Mouse (Mus musculus): Measurements from ENCODE around the gene H2afy. TPM values are rescaled to one million over a fixed set of nuclear protein-coding genes. Genes with fewer than 3 reads are reported as not detected.

H2afy gene
- polyA plus RNA-seq, 1 experiment: 331 TPM

GRCm38 (mm10) chr13:56066904-56067303, 69.3 kb downstream of the H2afy start:
- no peak for TF ChIP-seq FLI1 (IDR thresholded peaks at IDR 0.05; ENCODE audit: low read length)

GRCm38 (mm10) chr13:56066152-56066551, 70.0 kb downstream of the H2afy start:
- Histone ChIP-seq H3K4me3 (replicated peaks) (no peak overlapping the region), H3K4me1 (peaks cover 8% of the 10 kb centered on the region), H3K36me3 (replicated peaks; ENCODE audit: low read length) (peaks cover 18% of the 10 kb centered on the region), H3K9me3 (no peaks in the 10 kb centered on the region), H3K27me3 (replicated peaks) (peaks cover 26% of the 10 kb centered on the region)
- TF ChIP-seq GATA1 (IDR thresholded peaks at IDR 0.05; ENCODE audit: borderline replicate concordance, low read length) (no peak), FLI1 (IDR thresholded peaks at IDR 0.05; ENCODE audit: low read length) (no peak)

More at GRCm38 (mm10) chr13:56066904-56067303, 69.3 kb downstream of the H2afy start:
- Histone ChIP-seq H3K4me3 (replicated peaks) (no peak overlapping the region), H3K9me3 (no peaks in the 10 kb centered on the region), H3K4me1 (peaks cover 8% of the 10 kb centered on the region), H3K27me3 (replicated peaks) (peaks cover 25% of the 10 kb centered on the region), H3K36me3 (replicated peaks; ENCODE audit: low read length) (peaks cover 26% of the 10 kb centered on the region)

DNA sequence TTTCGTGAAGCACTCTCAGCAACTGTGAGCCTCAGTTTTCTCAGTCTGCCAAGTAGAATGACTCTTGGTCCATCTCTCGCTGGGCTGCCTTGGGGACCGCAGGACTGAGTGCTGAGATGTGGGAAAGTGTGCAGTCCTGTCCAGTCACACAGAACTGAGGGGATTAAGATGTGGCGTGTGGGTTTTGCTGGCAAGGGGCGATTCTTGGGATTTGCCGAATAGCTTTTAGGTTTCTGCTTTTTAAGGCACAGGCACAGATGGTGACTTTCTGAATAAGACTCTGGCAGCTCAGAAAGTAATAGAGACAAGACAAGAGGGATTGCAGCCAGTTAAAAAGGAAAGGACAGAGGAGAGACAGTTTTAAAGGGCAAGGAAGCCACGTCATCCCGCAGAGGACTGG, 78.4 kb downstream of the H2afy start:
- TF ChIP-seq GATA1 (IDR thresholded peaks at IDR 0.05; ENCODE audit: borderline replicate concordance, low read length): no peak
- no peak for TF ChIP-seq FLI1 (IDR thresholded peaks at IDR 0.05; ENCODE audit: low read length)
- Histone ChIP-seq H3K27me3 (replicated peaks) (peaks cover 37% of the 10 kb centered on the region), H3K36me3 (replicated peaks; ENCODE audit: low read length) (no peaks in the 10 kb centered on the region), H3K4me1 (peaks cover 7% of the 10 kb centered on the region; the same call in 1 of the 2 replicates), H3K4me3 (replicated peaks) (no peak overlapping the region), H3K9me3 (no peaks in the 10 kb centered on the region)

DNA sequence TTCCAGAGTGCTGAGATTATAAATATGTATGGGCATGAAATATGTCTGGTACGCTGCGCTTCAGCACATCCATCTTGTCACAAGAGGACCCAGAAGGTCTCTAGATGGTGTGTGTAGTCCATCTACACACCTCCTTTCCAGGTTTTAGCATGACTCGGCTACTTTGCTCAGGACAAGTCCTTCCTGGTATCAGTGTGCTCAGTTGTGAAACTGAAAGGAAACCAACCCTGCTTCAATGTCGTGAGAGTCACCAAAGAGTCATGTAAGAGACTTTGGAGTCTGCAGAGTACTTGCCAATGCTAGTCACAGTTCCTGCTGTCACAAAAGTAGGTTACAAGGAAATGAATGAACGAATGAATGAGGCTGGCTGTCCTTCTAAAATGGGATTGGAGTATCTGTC, 80.4 kb downstream of the H2afy start:
- TF ChIP-seq GATA1 (IDR thresholded peaks at IDR 0.05; ENCODE audit: borderline replicate concordance, low read length) (no peak), FLI1 (IDR thresholded peaks at IDR 0.05; ENCODE audit: low read length) (no peak)
- Histone ChIP-seq H3K27me3 (replicated peaks) (peaks cover 36% of the 10 kb centered on the region), H3K36me3 (replicated peaks; ENCODE audit: low read length) (no peaks in the 10 kb centered on the region), H3K4me1 (peaks cover 7% of the 10 kb centered on the region; the same call in 1 of the 2 replicates), H3K9me3 (no peaks in the 10 kb centered on the region), H3K4me3 (replicated peaks) (peak overlapping the region; percentile 2)

DNA sequence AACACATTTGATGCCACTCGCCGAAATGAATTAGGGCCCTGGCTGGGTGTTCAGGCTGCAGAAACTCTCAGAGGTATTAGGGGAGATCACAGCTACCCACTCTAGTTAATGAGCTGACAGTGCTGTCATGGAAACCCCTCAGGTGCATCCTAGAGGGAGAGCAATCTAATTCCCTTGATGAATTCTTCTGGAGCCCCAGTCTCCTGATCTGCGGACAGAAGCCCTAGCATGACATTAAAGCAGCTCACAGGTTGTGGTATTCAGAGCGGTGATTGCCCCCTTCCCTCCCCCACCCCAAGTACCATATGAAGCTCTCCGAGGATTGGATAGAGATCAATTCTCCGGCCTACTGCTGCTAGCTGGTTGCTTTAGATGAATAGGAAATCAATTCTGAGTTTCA, 82.1 kb downstream of the H2afy start:
- Histone ChIP-seq H3K4me3 (replicated peaks) (no peak overlapping the region), H3K9me3 (no peaks in the 10 kb centered on the region), H3K27me3 (replicated peaks) (peaks cover 41% of the 10 kb centered on the region), H3K36me3 (replicated peaks; ENCODE audit: low read length) (no peaks in the 10 kb centered on the region), H3K4me1 (peaks cover 7% of the 10 kb centered on the region; the same call in 1 of the 2 replicates)
- TF ChIP-seq GATA1 (IDR thresholded peaks at IDR 0.05; ENCODE audit: borderline replicate concordance, low read length) (no peak), FLI1 (IDR thresholded peaks at IDR 0.05; ENCODE audit: low read length) (no peak)

DNA sequence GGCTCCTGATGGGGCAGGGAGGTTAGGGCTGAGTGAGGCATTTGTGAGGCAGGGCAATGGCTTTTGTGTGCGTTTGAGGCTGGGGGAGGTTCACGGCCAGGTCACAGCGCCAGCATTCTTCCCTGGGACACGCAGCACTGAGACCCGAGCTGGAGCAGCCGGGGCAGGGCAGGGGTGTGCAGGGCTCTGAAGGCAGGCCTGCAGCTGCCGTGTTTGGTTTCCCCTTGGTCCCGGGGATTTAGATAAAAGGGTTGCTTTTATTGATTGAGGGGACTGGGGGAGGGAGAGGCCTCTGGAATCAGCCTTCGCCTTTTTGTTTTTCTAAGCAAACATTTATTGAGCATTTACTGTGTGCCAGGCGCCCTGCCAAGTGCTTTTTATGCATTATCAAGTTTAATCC, 83.4 kb downstream of the H2afy start:
- H3K4me1 ChIP-seq: peaks cover 7% of the 10 kb centered on the region; the same call in 1 of the 2 replicates

GRCm38 (mm10) chr13:56050246-56050645, 85.9 kb downstream of the H2afy start:
- H3K4me3 ChIP-seq (replicated peaks): no peak overlapping the region
- TF ChIP-seq FLI1 (IDR thresholded peaks at IDR 0.05; ENCODE audit: low read length) (no peak), GATA1 (IDR thresholded peaks at IDR 0.05; ENCODE audit: borderline replicate concordance, low read length) (no peak)

More for the DNA sequence above, 83.4 kb downstream of the H2afy start:
- H3K9me3 ChIP-seq: no peaks in the 10 kb centered on the region
- peaks cover 39% of the 10 kb centered on the region for H3K27me3 ChIP-seq (replicated peaks)
- H3K36me3 ChIP-seq (replicated peaks; ENCODE audit: low read length): no peaks in the 10 kb centered on the region
- no peak overlapping the region for H3K4me3 ChIP-seq (replicated peaks)
- no peak for TF ChIP-seq GATA1 (IDR thresholded peaks at IDR 0.05; ENCODE audit: borderline replicate concordance, low read length)
- TF ChIP-seq FLI1 (IDR thresholded peaks at IDR 0.05; ENCODE audit: low read length): no peak

GRCm38 (mm10) chr13:56042221-56042620, 93.9 kb downstream of the H2afy start:
- peak overlapping the region; percentile 35 for H3K4me3 ChIP-seq (replicated peaks)
- peaks cover 14% of the 10 kb centered on the region for H3K27me3 ChIP-seq (replicated peaks)
- TF ChIP-seq FLI1 (IDR thresholded peaks at IDR 0.05; ENCODE audit: low read length) (no peak), GATA1 (IDR thresholded peaks at IDR 0.05; ENCODE audit: borderline replicate concordance, low read length) (no peak)
- no peaks in the 10 kb centered on the region for H3K4me1 ChIP-seq
- no peaks in the 10 kb centered on the region for H3K36me3 ChIP-seq (replicated peaks; ENCODE audit: low read length)
- no peaks in the 10 kb centered on the region for H3K9me3 ChIP-seq

More at GRCm38 (mm10) chr13:56050246-56050645, 85.9 kb downstream of the H2afy start:
- Histone ChIP-seq H3K9me3 (no peaks in the 10 kb centered on the region), H3K4me1 (no peaks in the 10 kb centered on the region), H3K27me3 (replicated peaks) (peaks cover 27% of the 10 kb centered on the region), H3K36me3 (replicated peaks; ENCODE audit: low read length) (no peaks in the 10 kb centered on the region)

DNA sequence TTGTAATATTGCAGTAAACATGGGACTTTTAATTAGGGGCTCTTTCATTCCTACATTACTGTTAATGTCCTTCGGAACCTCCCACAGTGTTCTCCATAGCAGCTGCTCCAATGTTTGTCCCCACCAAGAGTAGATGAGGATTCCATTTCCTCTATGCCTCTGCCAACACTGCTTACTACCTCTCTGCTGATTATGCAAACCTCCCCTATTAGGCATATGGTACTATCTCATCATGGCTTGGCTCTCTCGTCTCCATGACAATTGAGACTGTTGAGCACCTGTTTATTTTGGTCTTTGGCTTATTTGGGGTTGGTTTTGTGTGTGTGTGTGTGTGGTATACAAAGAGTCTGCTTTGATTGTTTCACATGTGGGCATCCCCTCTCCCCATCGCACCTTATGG, 95.5 kb downstream of the H2afy start:
- Histone ChIP-seq H3K4me3 (replicated peaks) (no peak overlapping the region), H3K27me3 (replicated peaks) (peaks cover 19% of the 10 kb centered on the region), H3K4me1 (no peaks in the 10 kb centered on the region), H3K9me3 (no peaks in the 10 kb centered on the region), H3K36me3 (replicated peaks; ENCODE audit: low read length) (no peaks in the 10 kb centered on the region)
- no peak for TF ChIP-seq GATA1 (IDR thresholded peaks at IDR 0.05; ENCODE audit: borderline replicate concordance, low read length)
- no peak for TF ChIP-seq FLI1 (IDR thresholded peaks at IDR 0.05; ENCODE audit: low read length)

DNA sequence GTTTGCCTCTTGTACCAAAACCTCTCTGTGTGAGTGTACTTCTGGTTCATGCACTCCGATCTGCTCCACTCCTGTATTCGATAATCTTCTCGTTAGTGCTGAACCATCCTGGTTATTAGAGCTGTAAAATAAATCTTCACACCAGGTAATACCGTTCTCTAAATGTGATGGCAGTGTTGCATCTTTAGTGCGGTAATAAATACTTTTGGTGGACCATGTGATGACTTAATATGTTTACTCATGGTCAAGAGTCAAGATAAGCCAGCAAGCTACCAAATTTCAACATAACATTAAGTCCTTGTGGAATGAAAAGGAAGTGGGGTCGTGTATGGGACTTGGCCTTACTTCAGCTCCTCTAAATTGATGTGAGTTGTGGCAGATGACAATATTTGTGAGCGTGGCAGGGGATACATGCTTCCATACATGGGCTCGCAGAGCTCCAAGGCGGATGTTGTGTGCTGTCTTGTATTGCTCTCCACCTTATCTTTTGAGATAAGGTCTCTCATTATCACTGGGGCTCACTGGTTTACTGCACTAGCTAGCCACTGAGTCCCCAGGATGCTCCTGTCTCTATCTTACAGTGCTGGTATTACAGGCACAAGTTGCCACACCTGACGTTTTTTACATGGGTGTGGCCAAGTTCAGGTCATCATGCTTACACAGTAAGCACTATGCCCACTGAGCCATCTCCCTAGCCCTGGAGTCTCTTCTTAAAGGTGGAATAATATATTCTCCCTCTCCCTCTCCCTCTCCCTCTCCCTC, 96.4 kb downstream of the H2afy start:
- H3K4me3 ChIP-seq (replicated peaks): no peak overlapping the region
- no peaks in the 10 kb centered on the region for H3K9me3 ChIP-seq
- H3K4me1 ChIP-seq: no peaks in the 10 kb centered on the region
- TF ChIP-seq FLI1 (IDR thresholded peaks at IDR 0.05; ENCODE audit: low read length) (no peak), GATA1 (IDR thresholded peaks at IDR 0.05; ENCODE audit: borderline replicate concordance, low read length) (no peak)
- peaks cover 17% of the 10 kb centered on the region for H3K27me3 ChIP-seq (replicated peaks)
- no peaks in the 10 kb centered on the region for H3K36me3 ChIP-seq (replicated peaks; ENCODE audit: low read length)

All from megakaryocyte, embryonic 14.5 days (primary cell).